Mouse (Mus musculus): ENCODE data around the gene Faf1.

The Faf1 gene

GRCm38 (mm10) chr4:109792331-109792730, 115.9 kb downstream of the Faf1 start:
- no peak for DNase-seq

GRCm38 (mm10) chr4:109793072-109793471, 116.7 kb downstream of the Faf1 start:
- no peak for DNase-seq

GRCm38 (mm10) chr4:109797511-109798182, 121.3 kb downstream of the Faf1 start:
- no peak for DNase-seq

GRCm38 (mm10) chr4:109806408-109806807, 130.0 kb downstream of the Faf1 start:
- no peak for DNase-seq

GRCm38 (mm10) chr4:109815161-109815560, 138.8 kb downstream of the Faf1 start:
- no peak for DNase-seq

- peak; percentile 56 for DNase-seq
Measured at GRCm38 (mm10) chr4:109815592-109815991, 139.2 kb downstream of the Faf1 start.

GRCm38 (mm10) chr4:109819455-109819854, 143.1 kb downstream of the Faf1 start:
- no peak for DNase-seq

- DNase-seq, result no peak
Measured at GRCm38 (mm10) chr4:109829800-109830199, 153.4 kb downstream of the Faf1 start.

GRCm38 (mm10) chr4:109857851-109858250, 181.5 kb downstream of the Faf1 start:
- DNase-seq, result no peak

- DNase-seq, result no peak
Measured at GRCm38 (mm10) chr4:109858571-109859392, 182.4 kb downstream of the Faf1 start.

GRCm38 (mm10) chr4:109859401-109859800, 183.0 kb downstream of the Faf1 start:
- DNase-seq, result no peak

GRCm38 (mm10) chr4:109860256-109860655, 183.9 kb downstream of the Faf1 start:
- no peak for DNase-seq

- DNase-seq, result no peak
Measured at GRCm38 (mm10) chr4:109862271-109862670, 185.9 kb downstream of the Faf1 start.

- no peak for DNase-seq
Measured at GRCm38 (mm10) chr4:109863021-109863420, 186.6 kb downstream of the Faf1 start.

GRCm38 (mm10) chr4:109868897-109869484, 192.6 kb downstream of the Faf1 start:
- DNase-seq, result no peak

- no peak for DNase-seq
Measured at GRCm38 (mm10) chr4:109884333-109884732, 207.9 kb downstream of the Faf1 start.

- no peak for DNase-seq
Measured at GRCm38 (mm10) chr4:109887856-109888357, 211.5 kb downstream of the Faf1 start.

GRCm38 (mm10) chr4:109897810-109898566, 221.6 kb downstream of the Faf1 start:
- no peak for DNase-seq

- DNase-seq, result no peak
Measured at GRCm38 (mm10) chr4:109901076-109901475, 224.7 kb downstream of the Faf1 start.

- DNase-seq, result no peak
Measured at GRCm38 (mm10) chr4:109904487-109904886, 228.1 kb downstream of the Faf1 start.

GRCm38 (mm10) chr4:109929058-109929457, 252.7 kb downstream of the Faf1 start:
- no peak for DNase-seq

- no peak for DNase-seq
Measured at GRCm38 (mm10) chr4:109930445-109930844, 254.1 kb downstream of the Faf1 start.

GRCm38 (mm10) chr4:109930935-109931334, 254.5 kb downstream of the Faf1 start:
- DNase-seq, result no peak
